Mouse (Mus musculus): ENCODE results near the gene Gnaz.
"Not testable (repeated sequence)": the region's sequence is repeated elsewhere in the genome, so short reads cannot be mapped to it uniquely, and the experiment has no call there.

The Gnaz gene

DNA sequence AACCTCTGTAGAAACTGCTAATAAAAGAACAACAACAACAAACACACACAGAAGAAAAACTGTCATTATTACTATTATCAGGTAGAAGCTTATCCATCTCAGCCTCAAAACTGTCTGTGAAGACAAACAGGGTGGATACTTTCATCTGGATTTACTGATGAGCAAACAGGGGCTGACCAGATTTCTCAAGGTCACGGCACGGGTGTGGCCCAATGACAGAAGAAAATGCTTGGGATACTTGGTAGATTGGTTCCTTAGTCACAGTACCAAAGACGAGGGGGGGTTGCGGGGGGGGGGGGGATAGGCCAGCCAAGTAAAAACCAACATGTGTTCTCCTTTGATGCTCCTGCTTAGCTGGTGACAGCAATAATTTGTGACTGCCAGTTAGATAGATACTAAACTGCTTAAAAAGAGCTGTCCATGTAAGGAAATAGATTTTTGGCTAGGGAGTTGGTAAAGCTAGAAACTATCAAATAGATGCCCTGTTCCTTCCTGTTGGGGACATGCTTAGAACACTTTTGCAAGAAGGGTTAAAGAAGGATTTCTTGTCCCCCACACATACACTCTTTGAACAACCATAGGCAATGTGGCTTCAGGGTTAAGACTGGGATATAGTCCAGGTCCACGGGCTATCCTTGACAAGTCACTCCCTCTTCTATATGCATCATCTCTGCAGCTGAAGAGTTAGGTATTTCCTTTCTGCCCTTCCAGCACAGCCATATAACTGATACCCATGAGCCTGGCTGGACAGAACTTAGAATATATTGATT lies 64.6 kb downstream of the Gnaz start:
- no peak for DNase-seq

DNA sequence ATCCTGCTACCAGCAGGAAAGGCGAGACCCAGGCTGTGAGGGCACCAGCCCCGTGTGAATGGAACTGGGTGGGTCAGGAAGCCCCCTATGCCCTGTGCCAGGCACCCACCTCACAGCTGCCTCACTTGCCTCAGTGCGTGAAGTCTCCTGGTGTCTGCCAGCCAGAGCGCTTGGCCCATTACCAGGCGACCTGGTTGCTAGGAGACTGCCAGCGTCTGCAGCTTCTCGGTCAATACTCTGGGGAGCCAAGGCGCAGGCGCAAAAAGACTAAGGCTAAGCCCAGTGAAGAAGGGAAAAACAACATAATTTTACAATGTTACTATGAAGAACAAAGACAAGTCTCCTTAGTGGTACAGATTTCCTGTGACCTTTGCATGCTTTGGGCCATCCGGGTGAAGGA lies 65.4 kb downstream of the Gnaz start, which contains the start of gene Rsph14:
TSS of gene Rsph14 (minus strand) at position 192 of the 400 bp plus-strand sequence.
- peak; percentile 88 for DNase-seq

DNA sequence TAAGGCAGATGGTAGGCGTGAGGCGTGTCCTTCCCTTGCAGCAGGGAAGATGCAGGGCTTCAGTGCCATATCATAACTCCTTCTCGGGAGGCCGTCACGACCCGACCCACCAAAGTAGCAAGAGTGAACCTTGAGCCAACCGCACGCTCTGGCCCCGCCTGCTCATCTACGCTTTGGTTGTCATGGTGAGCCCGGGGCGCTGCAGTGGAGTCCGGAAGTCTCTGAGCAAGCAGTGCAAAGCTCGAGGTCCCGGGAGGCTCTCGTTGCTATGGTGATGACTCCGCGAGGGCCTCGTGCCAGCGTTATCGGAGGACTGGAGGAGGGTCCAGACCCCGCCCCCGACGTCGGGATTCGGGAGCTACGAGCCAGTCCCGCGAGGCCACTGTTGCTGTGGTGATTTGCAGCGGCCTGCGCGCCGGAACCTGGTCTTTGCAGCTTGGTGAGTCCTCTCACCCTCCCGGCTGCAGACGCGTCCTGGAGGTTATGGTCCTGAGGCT lies 70.0 kb downstream of the Gnaz start, which contains the start of gene Rab36:
TSS of gene Rab36 (plus strand) at position 176 of the 497 bp plus-strand sequence.
- DNase-seq = peak; percentile 96

DNA sequence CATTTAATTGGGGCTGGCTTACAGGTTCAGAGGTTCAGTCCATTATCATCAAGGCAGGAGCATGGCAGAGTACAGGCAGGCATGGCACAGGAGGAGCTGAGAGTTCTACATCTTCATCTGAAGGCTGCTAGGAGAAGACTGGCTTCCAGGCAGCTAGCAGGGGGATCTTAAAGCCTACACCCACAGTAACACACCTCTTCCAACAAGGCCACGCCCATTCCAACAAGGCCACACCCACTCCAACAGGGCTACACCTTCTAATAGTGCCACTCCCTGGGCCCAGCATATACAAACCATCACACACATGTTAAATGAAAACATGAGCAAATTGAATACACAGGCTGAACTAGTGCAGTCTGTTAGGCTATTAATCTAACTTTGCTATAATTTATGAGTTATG lies 75.1 kb downstream of the Gnaz start:
- not testable (repeated sequence) for DNase-seq

DNA sequence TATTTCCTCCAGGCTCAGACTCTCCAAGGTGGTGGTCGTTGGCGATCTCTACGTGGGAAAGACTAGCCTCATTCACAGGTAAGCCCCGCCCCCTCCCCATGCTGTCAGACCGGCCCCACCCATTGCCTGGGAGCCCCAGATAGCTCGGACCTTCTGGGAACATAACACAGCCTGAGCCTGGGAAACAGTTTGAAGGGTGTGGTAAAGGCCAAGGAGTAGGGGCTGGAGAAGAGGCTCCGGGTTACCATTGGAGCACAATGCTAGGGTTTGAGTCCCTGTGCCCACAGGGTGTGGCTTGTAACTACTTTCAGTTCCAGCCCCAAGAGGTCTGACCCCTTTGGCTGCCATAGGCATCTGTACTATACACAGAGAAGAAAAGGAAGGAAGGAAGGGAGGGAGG lies 77.5 kb downstream of the Gnaz start:
- no peak for DNase-seq

DNA sequence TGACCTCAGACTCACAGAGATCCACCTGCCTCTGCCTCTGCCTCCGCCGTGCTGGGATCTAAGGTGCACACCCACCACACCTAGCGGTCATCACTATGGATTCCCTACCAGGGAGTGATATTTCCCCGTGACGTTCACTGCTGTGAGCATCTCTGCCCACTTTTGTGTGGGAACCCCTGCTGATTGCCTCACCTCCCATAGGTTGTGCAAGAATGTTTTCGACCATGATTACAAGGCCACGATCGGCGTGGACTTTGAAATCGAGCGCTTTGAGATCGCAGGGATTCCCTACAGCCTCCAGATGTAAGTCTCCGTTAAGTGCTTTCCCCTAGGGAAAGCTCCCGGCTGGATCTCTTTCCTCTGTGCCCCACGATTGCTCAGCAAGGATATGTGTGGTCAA lies 78.9 kb downstream of the Gnaz start:
- DNase-seq = no peak

DNA sequence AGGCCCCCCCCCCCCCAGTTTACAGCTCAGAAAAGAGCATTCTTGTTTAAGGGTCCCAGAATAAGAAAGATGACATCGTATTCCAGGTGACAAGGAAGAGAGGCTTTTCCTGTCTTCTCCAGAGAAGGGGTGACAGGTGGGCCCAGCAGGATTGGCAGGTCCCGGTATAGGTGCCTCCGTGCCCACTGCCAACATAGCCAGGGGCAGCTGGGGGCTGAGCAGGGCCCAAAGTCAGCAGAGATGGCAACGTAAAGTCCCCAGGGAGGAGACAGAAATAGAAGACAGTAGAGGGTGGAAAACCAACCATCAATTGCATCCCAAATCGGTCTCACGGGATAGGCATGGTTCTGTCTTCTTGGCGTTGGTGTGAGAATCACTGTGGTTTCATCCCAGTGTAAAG lies 81.7 kb downstream of the Gnaz start:
- DNase-seq = no peak

DNA sequence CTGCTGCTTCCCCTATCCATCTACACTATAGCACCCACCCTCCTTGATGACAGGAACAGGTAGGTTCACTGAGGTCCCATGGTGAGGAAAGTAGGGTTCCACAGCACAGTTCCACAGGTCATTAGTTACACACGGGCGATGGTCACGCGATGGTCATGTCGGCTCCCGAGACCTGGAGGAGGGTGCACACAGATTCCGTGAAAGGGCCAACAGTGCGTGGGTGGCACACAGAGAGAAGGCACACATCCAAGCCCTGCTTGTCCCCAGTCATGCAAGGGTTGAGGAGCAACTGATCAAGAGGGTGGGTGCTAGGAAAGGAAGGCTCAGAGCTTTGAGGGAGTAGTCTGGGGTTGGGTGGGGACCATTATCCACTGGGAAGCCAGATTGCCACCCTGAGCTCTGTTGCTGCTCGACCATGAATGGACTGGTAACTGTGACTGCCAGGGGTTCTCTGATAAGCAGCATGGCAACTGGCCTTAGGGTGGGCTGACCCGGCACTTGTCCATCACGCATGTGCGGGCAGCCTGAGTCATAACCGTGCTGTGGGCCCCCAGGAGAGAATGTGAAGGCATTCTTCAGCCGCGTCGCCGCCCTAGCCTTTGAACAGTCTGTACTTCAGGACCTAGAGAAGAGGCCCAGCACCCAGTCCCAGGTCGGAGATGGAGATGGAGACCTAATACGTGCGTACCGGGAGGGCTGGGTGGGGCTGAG lies 84.5 kb downstream of the Gnaz start:
- no peak for DNase-seq

DNA sequence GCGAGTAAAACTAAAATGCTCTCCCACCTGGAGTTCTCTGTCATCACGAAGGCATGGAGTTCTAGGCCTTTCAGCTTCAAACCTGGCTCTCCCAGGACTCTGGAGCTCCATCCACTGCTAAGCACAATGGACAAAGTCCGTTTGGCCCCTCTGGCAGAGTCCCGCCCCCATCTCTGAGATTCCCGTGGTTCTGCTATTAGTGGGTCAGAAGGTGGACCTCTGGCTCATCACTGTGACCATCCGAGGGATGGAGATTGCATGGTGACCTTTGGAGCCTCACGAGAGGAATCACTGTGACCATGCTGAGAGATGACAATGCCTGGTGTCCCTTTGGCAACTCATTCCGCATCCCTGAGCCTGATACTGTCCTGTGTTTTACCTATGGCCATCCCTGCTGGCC lies 85.9 kb downstream of the Gnaz start:
- no peak for DNase-seq

DNA sequence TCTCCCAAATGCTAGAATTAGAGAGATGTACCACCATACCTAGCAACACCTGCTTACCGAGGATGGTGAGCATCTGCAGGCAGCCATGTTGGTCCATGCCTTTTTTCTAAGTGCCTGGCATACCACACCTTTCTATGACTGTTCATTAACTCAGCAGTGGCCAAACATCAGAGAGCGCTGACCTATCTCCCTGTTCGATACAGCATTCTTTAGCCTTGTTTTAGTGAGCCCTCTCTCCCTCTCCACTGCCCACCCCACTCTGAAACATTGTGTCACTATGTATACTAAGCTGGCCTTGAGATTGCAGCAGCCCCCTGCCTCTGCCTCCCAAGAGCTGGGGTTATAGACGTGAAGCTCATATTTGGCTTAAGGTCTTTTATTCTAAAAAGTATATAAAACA lies 86.7 kb downstream of the Gnaz start:
- DNase-seq = no peak

DNA sequence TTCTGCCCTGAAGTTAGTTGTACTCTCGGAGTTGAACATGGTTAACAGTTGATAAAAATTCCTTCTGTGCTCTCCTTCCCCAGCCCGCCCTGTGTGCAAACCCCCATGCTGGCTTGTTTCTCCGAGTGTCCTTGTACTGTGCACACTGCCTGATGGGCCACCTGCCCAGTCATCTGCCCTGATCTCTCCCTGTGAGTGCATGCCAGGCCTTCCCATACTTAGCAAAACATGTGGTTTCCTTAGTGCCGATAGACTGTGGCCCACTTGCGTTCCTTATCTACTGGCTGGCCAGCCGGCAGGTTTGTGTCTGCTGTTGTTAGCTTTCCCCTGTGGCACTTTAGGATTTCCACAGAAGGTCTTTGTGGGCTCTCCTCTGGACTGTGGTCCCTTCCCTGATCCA lies 87.1 kb downstream of the Gnaz start:
- no peak for DNase-seq

DNA sequence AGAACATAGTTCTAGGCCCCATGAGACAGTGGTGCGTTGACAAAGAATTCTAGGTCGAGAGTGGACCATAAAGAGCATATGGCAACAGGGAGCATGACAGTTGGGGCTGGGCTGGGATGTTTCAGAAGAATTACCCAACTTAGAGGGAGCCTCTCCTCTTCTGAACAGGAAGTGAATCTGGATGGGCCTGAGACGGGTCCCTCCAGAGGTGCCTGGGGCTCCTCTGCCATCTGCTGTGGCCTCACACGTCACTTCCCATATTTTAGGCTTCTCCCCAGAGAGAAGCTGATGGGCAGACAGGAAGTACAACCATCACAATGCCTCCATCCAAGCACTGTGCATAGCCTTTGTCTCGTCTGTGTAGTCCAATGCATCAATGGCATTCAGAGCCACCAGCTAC lies 88.7 kb downstream of the Gnaz start:
- no peak for DNase-seq

DNA sequence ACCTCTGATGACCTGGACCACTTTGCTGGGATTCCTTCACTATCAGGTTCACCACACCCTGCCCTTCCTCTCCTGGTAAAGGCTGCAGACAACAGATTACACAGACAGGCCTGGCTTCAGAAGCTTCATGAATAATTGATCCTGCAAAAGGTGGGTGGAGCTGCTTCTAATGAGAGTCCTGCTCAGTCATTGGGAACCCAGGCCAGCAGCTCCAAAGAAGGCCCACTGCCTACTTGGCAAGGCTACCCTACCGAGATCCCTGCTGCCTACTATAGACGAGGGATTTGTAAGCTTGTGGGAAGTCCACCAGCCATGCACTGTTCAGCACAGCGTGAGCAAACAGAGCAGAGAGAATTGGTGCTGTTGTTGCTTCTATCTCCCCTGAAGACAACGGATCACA lies 89.3 kb downstream of the Gnaz start:
- no peak for DNase-seq

DNA sequence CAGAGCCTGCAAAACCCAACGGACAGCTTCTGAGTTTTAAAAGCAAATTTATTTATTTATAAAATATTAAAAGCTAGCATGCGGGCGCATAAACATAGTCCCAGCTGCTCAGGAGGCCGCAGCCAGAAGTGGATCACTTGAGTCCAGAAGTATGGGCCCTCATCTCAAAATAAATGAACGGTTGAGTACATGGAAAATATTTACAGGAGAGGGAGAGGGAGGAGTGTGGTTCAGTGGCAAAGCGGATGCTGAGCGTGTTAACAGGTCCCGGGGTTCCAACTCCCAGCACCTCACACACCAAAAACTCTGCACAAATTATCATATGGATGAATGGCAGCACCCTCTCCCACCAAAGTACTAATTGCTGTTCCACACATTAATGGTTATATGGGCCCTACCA lies 91.4 kb downstream of the Gnaz start:
- DNase-seq = no peak

DNA sequence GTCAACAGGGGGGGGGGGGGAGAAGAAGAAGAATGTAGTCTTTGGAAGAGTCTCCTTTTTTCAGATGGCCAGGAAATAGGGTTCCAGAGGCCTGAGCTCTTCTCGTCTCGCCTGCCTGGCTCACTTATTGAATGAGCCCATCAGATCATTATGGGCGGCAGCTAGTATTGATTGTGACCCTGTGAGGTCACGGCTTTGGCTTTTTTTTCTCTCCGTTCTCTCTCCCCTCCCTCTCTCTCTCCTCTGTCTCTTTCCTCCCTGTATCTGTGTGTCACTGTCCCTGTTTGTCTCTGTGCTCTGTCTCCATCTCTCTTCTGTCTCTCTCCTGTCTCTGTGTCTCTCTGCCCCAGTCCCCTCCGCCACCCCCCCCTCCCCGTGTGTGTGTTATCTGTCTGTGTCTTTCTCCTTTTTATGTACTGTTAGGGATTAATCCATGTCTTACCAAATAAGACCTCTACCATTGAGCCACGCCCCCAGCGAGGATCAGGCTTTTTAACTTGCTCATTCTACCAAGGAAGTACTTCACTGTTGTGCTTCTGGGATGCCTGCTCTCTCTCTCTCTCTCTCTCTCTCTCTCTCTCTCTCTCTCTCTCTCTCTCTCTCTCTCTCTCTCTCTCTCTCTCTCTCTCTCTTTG lies 91.9 kb downstream of the Gnaz start:
- DNase-seq = no peak

DNA sequence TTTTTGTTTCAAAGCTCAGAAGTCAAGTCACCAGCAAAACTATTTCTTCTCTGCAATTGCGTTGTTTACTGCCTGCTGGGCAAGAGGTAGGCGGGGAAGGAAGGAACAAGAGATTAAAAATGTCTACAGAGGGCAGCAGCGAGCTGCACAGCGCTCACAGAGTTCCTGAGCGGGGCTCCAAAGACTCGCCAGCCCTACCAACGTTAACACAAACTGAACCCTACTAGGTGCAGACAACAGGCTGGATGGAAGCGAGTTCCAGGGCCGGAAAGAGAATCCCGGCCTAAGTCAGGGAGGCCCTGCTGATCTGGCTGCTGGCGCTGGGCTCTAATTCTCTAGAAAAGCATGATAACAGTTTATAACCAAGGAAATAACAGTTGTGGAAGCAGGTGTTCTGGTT lies 92.4 kb downstream of the Gnaz start:
- peak; percentile 63 for DNase-seq

DNA sequence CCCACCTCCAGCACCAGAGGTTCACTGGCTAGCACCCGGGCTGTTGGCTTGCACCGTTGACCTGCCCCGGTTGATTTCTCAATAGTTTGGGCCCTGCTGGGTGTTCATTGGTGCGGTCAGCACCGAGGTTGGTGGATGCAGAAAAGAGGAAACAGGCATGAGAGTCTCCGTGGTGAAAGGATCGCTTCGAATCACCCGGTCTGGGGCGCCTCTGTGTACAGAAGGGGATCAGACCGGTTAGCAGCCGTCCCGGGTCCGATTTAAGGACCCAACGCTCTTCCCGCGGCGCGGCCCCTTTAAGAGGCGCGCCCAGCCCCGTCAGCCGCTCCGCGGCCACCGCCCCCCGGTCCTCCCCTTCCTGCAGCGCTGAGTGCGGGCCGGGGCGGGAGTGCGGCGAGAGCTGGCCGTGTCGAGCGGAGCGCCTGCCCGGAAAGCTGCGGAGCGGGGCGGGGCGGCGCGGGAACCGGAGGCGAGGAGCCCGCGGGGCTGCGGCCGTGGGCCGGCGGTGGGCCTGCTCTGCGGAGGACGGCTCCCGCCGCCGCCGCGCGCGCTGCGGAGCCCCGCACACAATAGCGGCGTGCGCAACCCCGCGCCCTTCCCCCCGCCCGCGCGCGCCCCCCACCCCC lies 93.4 kb downstream of the Gnaz start, which contains the start of gene Bcr:
TSS of gene Bcr (plus strand) at position 376 of the 626 bp plus-strand sequence.
- DNase-seq = peak; percentile 81

DNA sequence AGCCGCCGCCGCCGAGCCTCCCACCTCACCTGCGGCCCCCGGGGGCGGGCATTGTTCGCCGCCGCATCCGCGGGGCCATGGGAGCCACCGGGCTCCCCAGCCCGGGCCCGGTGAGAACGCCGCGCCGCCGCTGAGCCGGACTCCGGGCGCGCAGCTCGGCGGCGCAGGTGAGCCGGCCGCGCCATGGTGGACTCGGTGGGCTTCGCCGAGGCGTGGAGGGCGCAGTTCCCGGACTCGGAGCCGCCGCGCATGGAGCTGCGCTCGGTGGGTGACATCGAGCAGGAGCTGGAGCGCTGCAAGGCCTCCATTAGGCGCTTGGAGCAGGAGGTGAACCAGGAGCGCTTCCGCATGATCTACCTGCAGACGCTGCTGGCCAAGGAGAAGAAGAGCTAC lies 93.9 kb downstream of the Gnaz start:
- DNase-seq = peak; percentile 45

DNA sequence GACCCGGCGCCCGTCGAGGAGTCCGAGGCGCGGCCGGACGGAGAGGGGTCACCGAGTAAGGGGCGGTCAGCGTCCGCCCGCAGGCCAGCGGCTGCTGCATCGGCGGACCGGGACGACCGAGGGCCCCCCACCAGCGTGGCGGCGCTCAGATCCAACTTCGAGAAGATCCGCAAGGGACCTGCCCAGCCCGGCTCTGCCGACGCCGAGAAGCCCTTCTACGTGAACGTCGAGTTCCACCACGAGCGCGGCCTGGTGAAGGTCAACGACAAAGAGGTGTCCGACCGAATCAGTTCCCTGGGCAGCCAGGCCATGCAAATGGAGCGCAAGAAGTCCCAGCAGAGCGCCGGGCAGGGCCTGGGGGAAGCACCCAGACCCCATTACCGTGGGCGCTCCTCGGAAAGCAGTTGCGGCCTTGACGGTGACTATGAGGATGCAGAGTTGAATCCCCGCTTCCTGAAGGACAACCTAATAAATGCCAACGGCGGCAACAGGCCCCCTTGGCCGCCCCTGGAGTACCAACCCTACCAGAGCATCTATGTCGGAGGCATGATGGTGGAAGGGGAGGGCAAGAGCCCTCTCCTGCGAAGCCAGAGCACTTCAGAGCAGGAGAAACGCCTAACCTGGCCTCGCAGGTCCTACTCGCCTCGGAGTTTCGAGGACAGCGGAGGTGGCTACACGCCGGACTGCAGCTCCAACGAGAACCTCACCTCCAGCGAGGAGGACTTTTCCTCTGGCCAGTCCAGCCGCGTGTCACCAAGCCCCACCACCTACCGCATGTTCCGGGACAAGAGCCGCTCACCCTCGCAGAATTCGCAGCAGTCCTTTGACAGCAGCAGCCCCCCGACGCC lies 94.6 kb downstream of the Gnaz start:
- peak; percentile 36 for DNase-seq

DNA sequence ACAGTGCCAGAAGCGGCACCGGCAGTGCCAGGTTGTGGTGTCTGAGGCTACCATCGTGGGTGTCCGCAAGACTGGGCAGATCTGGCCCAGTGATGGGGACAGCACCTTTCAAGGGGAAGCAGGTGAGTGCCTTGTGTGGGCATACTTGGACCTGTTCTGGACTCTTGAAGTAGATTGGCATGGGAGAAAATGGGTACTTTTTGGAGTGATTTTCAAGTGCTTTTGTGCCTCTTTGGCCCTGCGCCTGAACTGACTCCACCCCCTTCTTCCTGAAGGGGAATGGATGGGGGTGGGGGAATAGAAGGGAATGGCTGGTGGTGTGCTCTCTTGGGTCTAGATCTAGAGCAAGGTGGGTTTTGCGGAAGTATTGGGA lies 95.2 kb downstream of the Gnaz start:
- peak; percentile 46 for DNase-seq

DNA sequence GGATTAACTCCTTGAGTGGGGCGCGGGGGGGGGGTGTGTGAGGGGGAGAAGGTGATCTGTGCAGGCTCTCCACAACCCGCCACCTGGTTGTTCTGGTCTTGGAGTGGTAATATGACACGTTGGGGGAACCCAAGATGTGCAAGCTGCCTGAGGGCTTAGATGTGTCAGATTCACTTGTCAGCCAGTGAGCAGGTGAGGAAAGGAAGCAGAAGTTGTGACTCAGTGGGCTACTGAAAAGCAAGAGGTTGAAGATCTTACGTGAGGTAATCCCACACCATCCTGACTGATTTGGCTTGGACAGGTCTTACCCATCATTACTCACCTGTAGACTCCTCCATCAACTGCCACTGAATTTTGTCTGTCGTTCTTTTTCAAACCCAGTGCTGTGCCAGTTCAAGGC lies 95.6 kb downstream of the Gnaz start:
- DNase-seq = no peak

DNA sequence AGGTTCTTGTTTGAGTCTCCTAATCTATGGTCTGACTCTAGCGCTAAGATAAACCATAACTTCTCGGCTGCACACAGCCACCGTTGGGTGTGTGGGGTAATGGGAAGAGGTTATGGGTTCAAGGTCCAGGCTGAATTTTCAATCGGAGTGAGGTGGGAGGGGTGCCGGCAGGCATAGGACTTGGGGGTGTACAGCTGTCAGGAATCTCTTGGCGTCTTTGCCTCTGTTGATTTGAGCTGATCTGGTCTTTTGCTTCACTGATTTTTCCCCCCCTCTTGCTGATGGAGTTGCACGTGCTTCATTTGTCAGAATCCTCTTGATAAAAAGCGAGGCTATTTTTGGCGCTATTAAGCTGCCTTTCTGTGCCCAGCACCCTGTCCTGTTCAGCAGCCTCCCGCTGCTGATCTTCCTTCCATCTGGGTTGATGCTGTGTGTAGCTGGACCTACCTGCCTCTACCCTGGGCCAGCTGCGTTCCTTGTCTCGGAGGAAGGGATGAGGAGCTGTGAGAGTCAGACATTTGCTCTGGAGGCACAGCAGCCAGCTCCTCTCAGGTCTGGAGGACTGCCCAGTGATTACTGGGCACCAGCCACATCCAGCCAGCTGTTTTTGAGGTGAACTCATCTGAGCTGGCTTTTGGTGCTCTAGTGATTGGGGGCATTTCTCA lies 96.5 kb downstream of the Gnaz start:
- DNase-seq = no peak

Data from right cerebral cortex, postnatal 4 days (tissue).